Mouse (Mus musculus): ENCODE measurements at regions not wholly inside any gene's neighbourhood (a gene's known extent, or its start where the extent isn't known, plus 50 kb on each side); places are given as distances from the start of the nearest gene placed in this dataset.

DNA sequence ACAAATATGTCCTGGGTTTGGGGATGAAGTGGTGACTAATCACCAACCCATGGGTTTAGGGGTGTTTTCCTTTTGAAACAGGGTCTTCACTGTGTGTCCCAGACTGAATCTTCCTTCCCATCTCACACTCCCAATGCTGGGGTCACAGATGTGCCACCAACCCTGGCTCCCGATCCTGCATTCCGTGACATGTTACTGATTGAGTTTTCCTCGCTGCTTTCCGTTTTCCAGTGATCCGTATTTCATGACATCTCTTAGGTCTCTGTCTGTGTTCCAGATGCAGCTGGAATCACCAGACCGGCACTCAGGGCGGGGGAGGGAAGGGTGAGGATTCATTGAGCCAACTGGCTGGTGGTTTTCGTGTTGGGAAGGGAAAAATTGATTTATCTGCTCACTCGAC is 157.1 kb downstream of the Opa1 start:
- H3K27ac ChIP-seq (ENCODE audit: low read length), result no peak overlapping the region
- ATAC-seq, result no peak
- H3K9me3 ChIP-seq (ENCODE audit: control insufficient read depth, low read length), result no peaks in the 10 kb centered on the region
- no peaks in the 10 kb centered on the region for H3K36me3 ChIP-seq (ENCODE audit: control insufficient read depth, insufficient read depth, low read length)
- 54% methylated on average over 9 of the region's 9 CpGs for whole genome bisulfite sequencing
- H3K9ac ChIP-seq (ENCODE audit: low read depth, low read length), result no peak overlapping the region
- peaks cover 17% of the 10 kb centered on the region for H3K4me1 ChIP-seq (ENCODE audit: control insufficient read depth, insufficient read depth, low read length)
- H3K27me3 ChIP-seq (replicated peaks; ENCODE audit: control insufficient read depth, insufficient read depth, low read length), result no peaks in the 10 kb centered on the region
- no peak overlapping the region for H3K4me2 ChIP-seq (ENCODE audit: low read depth, low read length)
- H3K4me3 ChIP-seq (ENCODE audit: low read length), result no peak overlapping the region

DNA sequence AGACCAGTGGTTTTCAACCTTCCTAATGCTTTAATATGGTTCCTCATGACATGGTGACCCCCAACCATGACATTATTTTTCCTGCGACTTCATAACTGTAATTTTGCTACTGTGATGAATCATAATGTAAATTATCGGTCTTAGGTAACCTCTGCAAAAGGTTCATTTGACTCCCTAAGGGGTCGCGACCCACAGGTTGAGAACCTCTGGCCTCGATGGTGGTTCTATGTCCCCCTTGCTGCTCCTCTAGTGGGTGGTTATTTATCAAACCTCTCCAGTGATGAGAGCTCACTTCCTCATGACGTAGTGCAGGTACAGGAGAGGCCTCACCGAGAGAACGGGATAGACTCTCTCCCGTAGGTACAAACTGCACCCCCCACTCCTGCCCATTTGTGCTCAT is 158.9 kb downstream of the Opa1 start:
- no peak overlapping the region for H3K4me2 ChIP-seq (ENCODE audit: low read depth, low read length)
- H3K9ac ChIP-seq (ENCODE audit: low read depth, low read length), result no peak overlapping the region
- H3K36me3 ChIP-seq (ENCODE audit: control insufficient read depth, insufficient read depth, low read length), result no peaks in the 10 kb centered on the region
- H3K9me3 ChIP-seq (ENCODE audit: control insufficient read depth, low read length), result no peaks in the 10 kb centered on the region
- peaks cover 17% of the 10 kb centered on the region for H3K4me1 ChIP-seq (ENCODE audit: control insufficient read depth, insufficient read depth, low read length)
- no peak overlapping the region for H3K27ac ChIP-seq (ENCODE audit: low read length)
- H3K27me3 ChIP-seq (replicated peaks; ENCODE audit: control insufficient read depth, insufficient read depth, low read length), result no peaks in the 10 kb centered on the region
- WGBS, result 80% methylated on average over 9 of the region's 9 CpGs
- no peak for ATAC-seq
- H3K4me3 ChIP-seq (ENCODE audit: low read length), result no peak overlapping the region

DNA sequence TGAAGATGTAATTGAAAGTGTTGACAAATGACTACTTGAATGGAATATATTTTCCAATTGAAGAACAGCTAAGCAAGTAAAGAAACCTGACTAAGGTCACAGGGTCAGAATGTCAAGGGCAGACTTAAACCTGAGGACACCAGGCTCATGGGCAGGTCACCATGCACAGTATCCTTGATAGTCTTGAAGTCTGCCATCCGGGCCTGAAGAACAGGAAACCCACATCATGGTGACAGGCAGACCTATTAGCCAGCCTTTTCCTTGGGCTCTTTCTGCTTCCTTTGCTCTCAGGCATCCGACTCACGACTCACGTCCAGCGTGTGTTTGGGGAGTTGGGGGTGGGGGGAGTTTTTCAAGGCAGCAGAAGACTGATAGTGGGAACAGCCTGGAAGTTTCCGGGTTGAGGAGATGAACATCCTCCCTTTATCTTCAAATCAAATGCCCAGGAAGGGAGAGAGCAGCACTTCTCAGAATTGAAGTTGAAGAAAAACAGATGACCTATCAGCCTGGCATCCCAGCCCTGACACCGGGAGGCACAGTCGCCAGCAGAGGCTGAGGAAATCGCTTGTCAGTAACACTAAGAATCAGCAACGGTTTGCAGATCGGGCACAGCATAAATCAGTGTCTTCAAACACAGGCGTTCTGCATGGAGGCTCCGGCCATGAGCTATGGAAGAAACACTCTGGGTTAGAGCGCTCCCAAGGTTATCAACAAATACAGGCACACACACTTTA is 163.5 kb downstream of the Opa1 start:
- no peak overlapping the region for H3K9ac ChIP-seq (ENCODE audit: low read depth, low read length)
- no peak overlapping the region for H3K4me3 ChIP-seq (ENCODE audit: low read length)
- no peak overlapping the region for H3K27ac ChIP-seq (ENCODE audit: low read length)
- no peaks in the 10 kb centered on the region for H3K36me3 ChIP-seq (ENCODE audit: control insufficient read depth, insufficient read depth, low read length)
- no peaks in the 10 kb centered on the region for H3K27me3 ChIP-seq (replicated peaks; ENCODE audit: control insufficient read depth, insufficient read depth, low read length)
- WGBS, result 27% methylated on average over 14 of the region's 14 CpGs
- no peak for ATAC-seq
- H3K4me2 ChIP-seq (ENCODE audit: low read depth, low read length), result no peak overlapping the region
- H3K4me1 ChIP-seq (ENCODE audit: control insufficient read depth, insufficient read depth, low read length), result no peaks in the 10 kb centered on the region
- no peaks in the 10 kb centered on the region for H3K9me3 ChIP-seq (ENCODE audit: control insufficient read depth, low read length)

DNA sequence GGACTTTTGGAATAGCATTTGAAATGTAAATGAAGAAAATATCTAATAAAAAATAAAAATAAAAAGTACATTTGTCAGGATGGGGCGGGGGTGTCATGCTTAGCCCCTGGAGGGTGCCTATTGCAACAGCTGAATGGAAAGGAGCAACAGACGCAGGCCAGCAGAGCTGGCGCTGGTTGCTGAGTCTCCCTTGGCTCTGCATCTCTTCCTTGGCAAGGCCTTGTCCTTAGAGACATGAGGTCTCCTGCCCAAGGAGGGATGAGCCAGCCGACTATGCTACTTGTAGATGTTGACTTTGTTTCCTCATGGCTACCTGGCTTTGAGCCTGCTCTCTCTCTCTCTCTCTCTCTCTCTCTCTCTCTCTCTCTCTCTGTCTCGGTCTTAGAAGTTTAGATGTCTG is 166.4 kb downstream of the Opa1 start:
- WGBS, result 82% methylated on average over 5 of the region's 5 CpGs
- no peaks in the 10 kb centered on the region for H3K36me3 ChIP-seq (ENCODE audit: control insufficient read depth, insufficient read depth, low read length)

DNA sequence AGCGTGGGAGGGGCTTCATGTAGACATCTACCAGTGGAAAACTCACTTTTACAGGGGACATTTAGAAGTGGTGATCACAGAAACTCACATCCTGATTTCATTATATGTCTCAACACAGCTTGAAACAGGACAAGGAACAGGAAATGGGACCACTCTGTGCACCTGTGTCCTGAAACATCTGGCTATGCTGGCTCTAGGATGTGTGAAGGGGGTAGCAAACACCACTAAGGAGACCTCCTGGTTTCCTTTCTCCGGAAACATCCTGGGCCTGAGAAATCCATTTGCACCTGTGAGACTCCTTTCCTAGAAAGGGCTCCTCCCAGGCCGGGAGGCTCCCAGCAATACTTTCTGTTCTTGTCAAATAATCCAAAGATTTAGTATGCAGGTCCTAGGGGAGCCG is 167.1 kb downstream of the Opa1 start:
- no peaks in the 10 kb centered on the region for H3K27me3 ChIP-seq (replicated peaks; ENCODE audit: control insufficient read depth, insufficient read depth, low read length)
- ATAC-seq, result no peak

More for the DNA sequence above, 166.4 kb downstream of the Opa1 start:
- Histone ChIP-seq H3K4me1 (ENCODE audit: control insufficient read depth, insufficient read depth, low read length) (no peaks in the 10 kb centered on the region), H3K27me3 (replicated peaks; ENCODE audit: control insufficient read depth, insufficient read depth, low read length) (no peaks in the 10 kb centered on the region), H3K9me3 (ENCODE audit: control insufficient read depth, low read length) (no peaks in the 10 kb centered on the region), H3K9ac (ENCODE audit: low read depth, low read length) (no peak overlapping the region), H3K27ac (ENCODE audit: low read length) (no peak overlapping the region), H3K4me3 (ENCODE audit: low read length) (no peak overlapping the region), H3K4me2 (ENCODE audit: low read depth, low read length) (no peak overlapping the region)
- no peak for ATAC-seq

DNA sequence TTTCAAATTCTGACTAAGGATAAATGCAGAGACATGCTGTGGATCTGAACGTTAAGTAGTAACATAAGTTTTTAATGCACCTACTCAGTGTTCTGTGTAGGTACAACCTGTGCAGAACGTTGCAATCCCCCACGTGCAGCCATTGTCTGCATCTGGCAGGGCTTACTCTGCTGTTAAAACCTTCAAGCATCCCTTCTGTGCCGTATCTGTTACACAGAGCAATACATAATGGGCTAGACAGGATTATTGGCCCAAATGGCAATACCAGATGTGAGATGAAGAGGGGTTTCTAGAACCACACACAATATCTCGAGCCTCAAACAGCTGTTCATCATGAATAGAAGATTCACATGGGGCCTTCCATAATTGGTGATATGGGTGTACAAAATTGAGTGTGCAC is 170.0 kb downstream of the Opa1 start:
- Histone ChIP-seq H3K4me2 (ENCODE audit: low read depth, low read length) (no peak overlapping the region), H3K9me3 (ENCODE audit: control insufficient read depth, low read length) (no peaks in the 10 kb centered on the region), H3K9ac (ENCODE audit: low read depth, low read length) (no peak overlapping the region), H3K27me3 (replicated peaks; ENCODE audit: control insufficient read depth, insufficient read depth, low read length) (no peaks in the 10 kb centered on the region), H3K27ac (ENCODE audit: low read length) (no peak overlapping the region), H3K36me3 (ENCODE audit: control insufficient read depth, insufficient read depth, low read length) (no peaks in the 10 kb centered on the region), H3K4me1 (ENCODE audit: control insufficient read depth, insufficient read depth, low read length) (peaks cover 1% of the 10 kb centered on the region; the same call in 1 of the 2 replicates), H3K4me3 (ENCODE audit: low read length) (no peak overlapping the region)
- 69% methylated on average over 5 of the region's 5 CpGs for WGBS
- no peak for ATAC-seq

More for the DNA sequence above, 167.1 kb downstream of the Opa1 start:
- Histone ChIP-seq H3K4me1 (ENCODE audit: control insufficient read depth, insufficient read depth, low read length) (no peaks in the 10 kb centered on the region), H3K4me3 (ENCODE audit: low read length) (no peak overlapping the region), H3K36me3 (ENCODE audit: control insufficient read depth, insufficient read depth, low read length) (no peaks in the 10 kb centered on the region), H3K27ac (ENCODE audit: low read length) (no peak overlapping the region), H3K4me2 (ENCODE audit: low read depth, low read length) (no peak overlapping the region), H3K9me3 (ENCODE audit: control insufficient read depth, low read length) (no peaks in the 10 kb centered on the region), H3K9ac (ENCODE audit: low read depth, low read length) (no peak overlapping the region)
- 76% methylated on average over 4 of the region's 4 CpGs for WGBS

DNA sequence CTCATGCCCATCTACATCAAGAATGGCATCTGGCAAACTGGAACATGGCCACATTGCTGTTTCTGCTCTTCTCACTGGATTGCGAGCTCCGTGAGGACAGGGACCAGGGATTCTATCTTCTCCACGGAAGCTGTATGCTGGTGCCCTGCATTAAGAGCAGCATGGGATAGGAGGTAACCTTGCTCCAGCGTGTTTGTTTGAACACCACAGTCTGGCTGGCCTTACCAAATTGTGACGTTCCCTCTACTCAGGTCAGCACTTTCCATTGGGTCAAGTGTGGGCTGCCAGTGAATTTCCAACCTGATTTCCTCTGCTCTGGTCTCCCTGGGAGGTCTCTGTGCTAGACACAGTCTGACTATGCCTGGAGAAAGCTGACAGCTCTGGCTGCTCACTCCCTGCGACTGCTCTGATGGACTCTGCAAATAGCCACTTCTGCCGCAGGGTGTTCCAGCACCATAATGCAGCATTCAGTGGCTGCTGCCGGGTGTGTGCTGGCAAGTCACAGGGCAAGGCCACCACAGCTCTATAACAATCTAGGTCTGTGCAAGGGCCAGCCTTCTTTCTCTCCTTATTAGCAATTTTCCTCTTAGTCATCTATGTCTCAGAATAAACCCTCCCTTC is 175.6 kb downstream of the Opa1 start:
- Histone ChIP-seq H3K4me3 (ENCODE audit: low read length) (no peak overlapping the region), H3K27me3 (replicated peaks; ENCODE audit: control insufficient read depth, insufficient read depth, low read length) (no peaks in the 10 kb centered on the region), H3K9me3 (ENCODE audit: control insufficient read depth, low read length) (no peaks in the 10 kb centered on the region), H3K9ac (ENCODE audit: low read depth, low read length) (no peak overlapping the region), H3K4me1 (ENCODE audit: control insufficient read depth, insufficient read depth, low read length) (peaks cover 14% of the 10 kb centered on the region), H3K36me3 (ENCODE audit: control insufficient read depth, insufficient read depth, low read length) (no peaks in the 10 kb centered on the region), H3K27ac (ENCODE audit: low read length) (no peak overlapping the region), H3K4me2 (ENCODE audit: low read depth, low read length) (no peak overlapping the region)
- peak; percentile 53; the same call in 1 of the 2 replicates for ATAC-seq
- WGBS, result 37% methylated on average over 8 of the region's 8 CpGs

DNA sequence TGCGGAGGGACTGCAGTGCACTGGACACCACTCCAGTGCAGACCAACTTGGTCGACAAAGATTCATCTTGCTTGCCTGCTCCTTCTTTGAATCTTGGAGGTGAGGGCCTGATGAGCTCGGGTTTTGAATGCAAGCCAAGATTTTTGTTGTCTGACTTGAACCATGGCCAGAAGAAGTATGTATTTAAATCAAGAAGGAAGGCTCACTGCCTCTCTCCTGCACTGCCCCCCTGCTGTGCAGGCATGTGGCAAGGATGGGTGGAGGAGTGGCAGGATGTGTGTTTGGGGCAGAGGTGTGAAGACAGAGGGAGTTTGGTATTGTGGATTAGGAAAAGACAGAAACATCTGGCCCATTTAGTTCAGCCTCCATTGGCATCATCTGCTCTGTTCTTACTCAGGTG is 179.1 kb downstream of the Opa1 start:
- Histone ChIP-seq H3K27me3 (replicated peaks; ENCODE audit: control insufficient read depth, insufficient read depth, low read length) (no peaks in the 10 kb centered on the region), H3K4me1 (ENCODE audit: control insufficient read depth, insufficient read depth, low read length) (peaks cover 35% of the 10 kb centered on the region), H3K36me3 (ENCODE audit: control insufficient read depth, insufficient read depth, low read length) (no peaks in the 10 kb centered on the region), H3K27ac (ENCODE audit: low read length) (peak overlapping the region; percentile 13; the same call in 1 of the 2 replicates), H3K9me3 (ENCODE audit: control insufficient read depth, low read length) (no peaks in the 10 kb centered on the region), H3K4me2 (ENCODE audit: low read depth, low read length) (no peak overlapping the region), H3K9ac (ENCODE audit: low read depth, low read length) (no peak overlapping the region), H3K4me3 (ENCODE audit: low read length) (no peak overlapping the region)
- ATAC-seq, result no peak
- WGBS, result 48% methylated on average over 3 of the region's 3 CpGs

DNA sequence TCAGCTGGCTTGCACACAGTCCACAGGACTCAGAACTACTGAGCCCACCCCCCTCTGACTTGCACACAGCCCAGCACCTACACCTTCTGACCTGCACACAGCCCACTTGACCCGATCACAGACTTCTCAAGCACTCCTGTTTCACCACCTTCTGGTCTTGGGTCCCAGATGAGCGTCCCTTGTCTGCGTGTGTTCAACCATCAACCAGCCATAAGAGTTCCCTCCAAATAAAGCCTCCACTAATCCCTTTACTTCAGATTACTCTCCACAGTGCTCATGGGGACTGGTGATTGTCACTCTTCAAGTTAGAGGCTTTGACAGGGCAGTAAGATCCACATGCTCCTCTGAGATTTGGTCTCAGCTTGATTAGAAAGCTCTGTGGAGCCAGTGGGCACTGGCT is 180.3 kb downstream of the Opa1 start:
- 90% methylated on average over 3 of the region's 3 CpGs for WGBS

More for the DNA sequence above, 180.3 kb downstream of the Opa1 start:
- H3K4me2 ChIP-seq (ENCODE audit: low read depth, low read length), result no peak overlapping the region
- no peaks in the 10 kb centered on the region for H3K27me3 ChIP-seq (replicated peaks; ENCODE audit: control insufficient read depth, insufficient read depth, low read length)
- no peak overlapping the region for H3K27ac ChIP-seq (ENCODE audit: low read length)
- ATAC-seq, result no peak
- peaks cover 32% of the 10 kb centered on the region for H3K4me1 ChIP-seq (ENCODE audit: control insufficient read depth, insufficient read depth, low read length)
- no peaks in the 10 kb centered on the region for H3K9me3 ChIP-seq (ENCODE audit: control insufficient read depth, low read length)
- H3K9ac ChIP-seq (ENCODE audit: low read depth, low read length), result no peak overlapping the region
- no peaks in the 10 kb centered on the region for H3K36me3 ChIP-seq (ENCODE audit: control insufficient read depth, insufficient read depth, low read length)
- no peak overlapping the region for H3K4me3 ChIP-seq (ENCODE audit: low read length)

Data from intestine, embryonic 16.5 days (tissue).